Mouse (Mus musculus): ENCODE data around the gene Capg. TPM values are rescaled to one million over a fixed set of nuclear protein-coding genes. Genes with fewer than 3 reads are reported as not detected.

Capg gene
- total RNA-seq, 2 experiments from 2014 or later = 2.1 to 3.4 TPM

DNA sequence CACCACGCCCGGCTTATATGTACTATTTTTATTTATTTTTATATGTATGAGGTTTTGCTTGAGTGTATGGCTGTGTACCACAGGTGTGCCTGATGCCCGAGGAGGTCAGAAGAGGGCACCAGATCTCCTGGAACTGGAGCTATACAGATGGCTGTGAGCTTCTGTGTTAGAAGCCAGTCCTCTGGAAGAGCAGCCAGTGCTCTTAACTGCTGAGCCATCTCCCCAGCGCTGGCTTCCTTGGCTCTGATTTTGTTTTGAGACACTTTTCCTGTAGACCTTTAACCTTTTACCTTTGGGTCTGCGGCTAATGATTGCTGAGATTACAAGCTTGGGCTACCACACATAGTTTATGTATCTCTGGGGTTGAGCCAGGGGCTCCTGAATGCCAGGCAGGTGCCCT, 23.3 kb downstream of the Capg start:
- DNase-seq (ENCODE audit: low spot score in 2 of 2) = no peak

DNA sequence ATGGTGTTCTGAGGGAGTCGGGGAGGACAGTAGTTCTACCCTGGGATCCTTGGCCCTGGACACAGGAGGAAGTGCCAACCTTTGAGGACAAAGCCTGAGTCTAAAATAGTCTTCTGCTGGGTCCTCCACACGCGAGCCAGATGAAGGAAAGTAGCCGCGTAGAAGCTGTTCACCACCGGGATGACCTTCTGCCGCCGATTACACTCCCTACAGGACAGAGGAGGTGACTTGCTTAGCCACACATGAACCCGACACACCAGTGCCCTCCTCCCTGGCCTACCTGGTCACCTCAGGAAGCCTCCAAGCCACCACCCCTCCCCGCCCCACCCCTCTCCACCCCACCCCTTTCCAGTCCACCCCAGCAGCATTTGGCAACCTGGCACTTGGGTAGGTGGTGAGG, 24.5 kb downstream of the Capg start:
- DNase-seq (ENCODE audit: low spot score in 2 of 2) = no peak

GRCm38 (mm10) chr6:72570644-72571397, 26.6 kb downstream of the Capg start:
- no peak for DNase-seq (ENCODE audit: low spot score in 2 of 2)

GRCm38 (mm10) chr6:72571826-72572225, 27.6 kb downstream of the Capg start:
- DNase-seq (ENCODE audit: low spot score in 2 of 2) = no peak

DNA sequence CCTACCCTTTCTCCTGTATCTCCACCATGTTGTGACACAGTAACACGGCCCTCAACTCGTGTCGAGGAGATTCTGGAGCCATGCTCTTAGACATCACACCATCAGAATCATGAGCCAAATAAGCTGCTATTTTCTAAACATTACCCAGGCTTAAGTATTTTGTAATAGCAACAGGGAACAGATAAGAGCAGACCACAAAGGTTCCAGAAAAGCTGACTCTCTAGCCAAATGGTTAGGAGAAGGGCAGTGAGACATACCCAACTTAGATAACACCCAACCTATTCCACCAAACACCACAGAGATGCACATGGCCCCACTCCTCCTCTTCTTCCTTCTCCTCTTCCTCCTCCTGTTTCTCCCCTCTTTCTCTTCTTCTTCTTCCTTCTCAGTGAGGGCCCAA, 31.9 kb downstream of the Capg start:
- no peak for DNase-seq (ENCODE audit: low spot score in 2 of 2)

GRCm38 (mm10) chr6:72581625-72582382, 37.6 kb downstream of the Capg start:
- no peak for DNase-seq (ENCODE audit: low spot score in 2 of 2)

GRCm38 (mm10) chr6:72583211-72583839, 39.1 kb downstream of the Capg start:
- no peak for DNase-seq (ENCODE audit: low spot score in 2 of 2)

- DNase-seq (ENCODE audit: low spot score in 2 of 2) = no peak
Measured at GRCm38 (mm10) chr6:72584154-72584553, 40.0 kb downstream of the Capg start.

DNA sequence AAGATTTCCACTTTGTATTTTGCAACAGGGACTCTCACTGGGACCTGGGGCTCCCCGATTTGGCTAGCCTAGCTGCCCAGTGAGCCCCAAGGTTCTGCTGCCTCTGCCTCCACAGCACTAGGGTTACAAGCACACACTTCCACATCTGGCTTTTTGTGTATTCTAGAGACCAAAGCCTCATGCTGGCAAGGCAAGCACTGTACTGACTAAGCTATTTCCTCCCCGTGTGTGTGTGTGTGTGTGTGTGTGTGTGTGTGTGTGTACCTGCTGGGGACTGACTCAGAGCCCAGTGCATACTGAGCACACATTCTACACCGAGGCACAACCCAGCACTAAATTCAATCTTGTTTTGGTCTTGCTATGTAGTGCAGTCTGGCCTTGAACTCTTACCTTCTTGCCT, 42.5 kb downstream of the Capg start:
- DNase-seq (ENCODE audit: low spot score in 2 of 2) = no peak

GRCm38 (mm10) chr6:72588307-72588706, 44.1 kb downstream of the Capg start:
- no peak for DNase-seq (ENCODE audit: low spot score in 2 of 2)

DNA sequence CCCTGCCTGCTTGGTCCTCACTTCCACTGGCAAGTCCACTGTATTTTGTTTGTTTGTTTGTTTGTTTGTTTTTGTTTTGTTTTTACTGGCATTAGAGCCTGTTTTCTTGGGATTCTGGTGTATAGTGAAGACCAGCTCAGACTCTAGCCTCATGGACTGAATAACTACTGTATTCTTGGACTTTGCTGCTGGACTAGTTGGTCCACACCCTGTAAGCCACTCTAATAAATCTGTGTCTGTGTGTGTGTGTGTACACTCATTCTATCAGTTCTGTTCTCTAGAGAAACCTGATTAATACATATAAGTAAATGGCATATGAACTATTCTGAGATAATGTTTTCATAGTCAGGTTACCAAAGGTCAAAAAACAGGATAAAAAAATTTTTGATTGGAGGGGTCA, 45.9 kb downstream of the Capg start:
- no peak for DNase-seq (ENCODE audit: low spot score in 2 of 2)

- DNase-seq (ENCODE audit: low spot score in 2 of 2) = peak in 1 of 2 experiments; percentile 49
Measured at GRCm38 (mm10) chr6:72593011-72593803, 49.0 kb downstream of the Capg start.

- no peak for DNase-seq (ENCODE audit: low spot score in 2 of 2)
Measured at GRCm38 (mm10) chr6:72593914-72594313, 49.7 kb downstream of the Capg start.

DNA sequence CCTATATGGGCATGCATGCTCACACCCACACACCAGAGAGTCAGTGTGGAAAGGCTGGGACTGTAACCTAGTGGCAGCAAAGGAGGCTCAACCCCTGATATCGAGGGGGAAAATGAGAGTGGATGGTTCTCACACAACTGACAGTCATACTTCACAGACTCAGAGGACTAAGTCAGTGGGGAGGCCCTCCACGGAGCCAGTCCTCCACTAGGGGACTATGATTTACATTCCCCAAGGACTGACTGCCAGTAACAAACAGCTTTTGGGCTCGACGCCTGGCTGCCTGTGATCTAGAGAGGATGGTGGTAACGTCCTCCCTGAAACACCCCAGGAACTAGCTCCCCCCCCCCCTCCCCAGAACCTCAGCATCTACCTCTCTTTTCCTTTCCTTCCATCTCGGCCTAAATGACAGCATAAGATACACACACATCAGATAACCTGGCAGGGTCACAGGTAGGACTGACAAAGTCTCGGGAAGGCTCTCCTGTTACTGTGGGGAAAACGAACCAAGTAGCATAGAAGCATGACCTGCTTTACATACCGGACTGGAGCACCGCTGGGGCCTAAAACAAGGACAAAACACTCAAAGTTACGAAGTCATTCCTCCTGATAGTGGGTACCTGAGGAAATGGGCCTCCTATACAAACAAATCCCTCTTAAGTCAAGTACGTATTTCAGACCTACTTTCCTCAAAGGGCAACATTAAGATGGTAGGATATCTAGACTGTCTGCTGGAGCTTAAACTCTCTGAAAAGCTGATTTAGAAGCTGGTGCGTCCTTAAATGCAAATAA, 53.1 kb downstream of the Capg start:
- peak in 1 of 2 experiments; percentile 45 for DNase-seq (ENCODE audit: low spot score in 2 of 2)

DNA sequence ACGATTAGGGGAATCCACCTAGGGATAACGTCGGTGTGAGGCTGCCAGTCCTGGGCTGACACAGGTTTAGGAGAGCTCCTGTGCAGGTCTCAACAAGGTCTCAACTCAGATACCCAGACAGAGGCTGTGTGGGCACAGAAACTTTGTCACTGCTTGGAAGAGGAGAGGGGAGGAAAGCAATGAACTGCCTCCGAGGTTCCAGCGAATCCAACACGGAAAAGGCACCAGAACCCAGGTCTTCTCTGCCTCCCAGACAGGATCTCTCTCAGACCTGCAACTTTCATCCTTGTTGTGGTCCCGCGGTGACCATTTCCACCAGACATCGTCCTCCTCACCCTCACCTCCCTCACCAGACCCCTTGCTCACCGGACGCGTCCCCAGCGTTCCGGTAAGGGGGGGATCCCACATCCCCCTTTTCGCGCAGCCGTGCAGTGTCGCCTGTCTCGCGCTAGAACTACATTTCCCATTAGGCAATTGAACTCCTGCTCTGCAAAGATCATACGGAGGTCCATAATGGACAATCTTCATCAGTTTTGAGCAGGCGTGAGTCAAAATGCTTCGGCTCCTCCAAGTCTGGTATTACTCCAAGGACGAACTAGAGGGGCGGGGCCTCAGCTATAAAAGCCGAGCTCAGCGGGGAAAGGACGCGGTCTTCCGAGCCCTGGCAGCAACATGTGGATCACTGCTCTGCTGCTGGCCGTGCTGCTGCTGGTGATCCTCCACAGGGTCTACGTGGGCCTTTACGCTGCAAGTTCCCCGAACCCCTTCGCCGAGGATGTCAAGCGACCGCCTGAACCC, 54.0 kb downstream of the Capg start, which contains the start of the genes Elmod3 and Retsat:
Gene Elmod3, minus strand, starts transcription at position 458 of the 798 bp plus-strand sequence.
Gene Retsat, plus strand, starts transcription at position 520 of the 798 bp plus-strand sequence.
- DNase-seq (ENCODE audit: low spot score in 2 of 2) = peak; percentile 86

GRCm38 (mm10) chr6:72598791-72599557, 54.8 kb downstream of the Capg start:
- DNase-seq (ENCODE audit: low spot score in 2 of 2) = peak; percentile 51 to 64

- DNase-seq (ENCODE audit: low spot score in 2 of 2) = no peak
Measured at GRCm38 (mm10) chr6:72600216-72600615, 56.0 kb downstream of the Capg start.

DNA sequence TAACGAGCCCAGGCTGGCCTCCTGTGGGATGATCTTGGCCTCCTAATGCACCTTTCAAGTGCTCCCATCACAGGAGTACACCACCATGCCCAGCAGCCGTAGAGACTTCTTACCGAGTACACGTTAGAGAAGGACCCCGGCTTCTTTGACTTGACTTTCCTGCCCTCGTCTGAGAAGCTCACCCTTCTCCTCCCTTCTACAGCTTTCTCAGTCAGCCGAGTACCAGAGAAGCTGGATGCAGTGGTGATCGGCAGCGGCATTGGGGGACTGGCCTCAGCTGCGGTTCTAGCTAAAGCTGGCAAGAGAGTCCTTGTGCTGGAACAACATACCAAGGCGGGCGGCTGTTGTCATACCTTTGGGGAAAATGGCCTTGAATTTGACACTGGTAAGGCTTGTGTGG, 56.6 kb downstream of the Capg start:
- no peak for DNase-seq (ENCODE audit: low spot score in 2 of 2)

DNA sequence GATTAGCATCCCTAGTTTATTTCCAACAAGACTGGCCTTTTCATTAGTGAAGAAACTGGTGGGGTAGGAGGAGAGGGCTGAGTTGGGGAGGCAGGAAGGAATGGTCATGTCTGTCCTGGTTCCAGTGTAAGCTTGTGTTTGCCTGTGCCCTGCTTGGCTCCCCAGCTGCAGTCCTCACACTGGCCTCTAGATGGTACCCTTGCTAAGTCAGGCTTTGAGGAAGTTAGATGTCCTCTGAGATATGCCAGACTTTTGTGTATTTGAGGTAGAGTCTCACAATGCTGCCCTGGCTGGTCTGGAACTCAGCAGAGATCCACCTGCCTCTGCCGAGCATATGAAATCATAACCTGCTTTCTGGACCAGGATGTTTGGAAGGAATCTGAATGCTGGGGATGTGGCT, 57.5 kb downstream of the Capg start:
- DNase-seq (ENCODE audit: low spot score in 2 of 2) = peak; percentile 87 to 88

All from layer of hippocampus, postnatal 10 days (tissue).